Mouse (Mus musculus) embryonic facial prominence, embryonic 14.5 days (tissue): Measurements from ENCODE around the gene Fbln1. TPM values are rescaled to one million over a fixed set of nuclear protein-coding genes. Genes with fewer than 3 reads are reported as not detected.

Source experiments
- ATAC-seq: fragments of 200-750 bp; cut with Nextera tagmentation; 2 replicates; pipeline ENCODE4 v1.8.0; 2017; ENCODE audit warnings: low read depth, moderate number of reproducible peaks, moderate TSS enrichment
- DNase-seq: peaks from one replicate; pipeline ENCODE4 v3.0.0-alpha.2; 2015; ENCODE audit warnings: low spot score
- H3K27ac ChIP-seq: fragments of 300-500 bp; sonication (generic); replicated peaks from 2 replicates; pipeline ENCODE4 v1.5.1; 2014; ENCODE audit warnings: low read depth, mild to moderate bottlenecking, low read length, moderate library complexity
- H3K27me3 ChIP-seq: fragments of 300-500 bp; sonication (generic); replicated peaks from 2 replicates; pipeline ENCODE4 v1.6.1; 2014; ENCODE audit warnings: low read length; ENCODE audit not compliant: control insufficient read depth, insufficient read depth
- H3K36me3 ChIP-seq: fragments of 300-500 bp; sonication (generic); 2 replicates; pipeline ENCODE4 v1.6.1; 2014; ENCODE audit warnings: low read length, mixed read lengths; ENCODE audit not compliant: control insufficient read depth, insufficient read depth
- H3K4me1 ChIP-seq: fragments of 300-500 bp; sonication (generic); 2 replicates; pipeline ENCODE4 v1.6.1; 2014; ENCODE audit warnings: antibody characterized with exemption, low read length; ENCODE audit not compliant: control insufficient read depth, insufficient read depth
- H3K4me2 ChIP-seq: fragments of 300-500 bp; sonication (generic); 2 replicates; pipeline ENCODE4 v1.6.1; 2014; ENCODE audit warnings: low read depth, mild to moderate bottlenecking, low read length, moderate library complexity, mixed read lengths
- H3K4me3 ChIP-seq: fragments of 300-500 bp; sonication (generic); 2 replicates; pipeline ENCODE4 v1.5.1; 2014; ENCODE audit warnings: low read depth, mild to moderate bottlenecking, low read length
- H3K9ac ChIP-seq: fragments of 300-500 bp; sonication (generic); 2 replicates; pipeline ENCODE4 v1.6.1; 2014; ENCODE audit warnings: low read depth, mild to moderate bottlenecking, low read length, moderate library complexity, mixed read lengths
- H3K9me3 ChIP-seq: fragments of 300-500 bp; sonication (generic); 2 replicates; pipeline ENCODE4 v1.6.1; 2016; ENCODE audit warnings: low read length; ENCODE audit not compliant: control insufficient read depth
- WGBS: fragments of 180-500 bp; shearing (Covaris S2); extraction: QIAGEN DNeasy Blood & Tissue Kit; methylation state at CpG from one replicate; pipeline ENCODE4 v1.1.7; 2014; 5-methylcytosine and 5-hydroxymethylcytosine counted together
- polyA plus RNA-seq: library from polyadenylated mRNA; unstranded; fragments of >200 nt; fragmentation: Nextera tagmentation; extraction: Ambion mirVana; gene quantifications from 2 replicates; pipeline ENCODE4 v1.2.1, GENCODE M21; 2014

Fbln1 gene
- polyA plus RNA-seq, 1 experiment from 2014 or later: 235 TPM

- Histone ChIP-seq H3K4me1 (peaks cover 5% of the 10 kb centered on the region; the same call in 1 of the 2 replicates), H3K9ac (no peak overlapping the region), H3K9me3 (no peaks in the 10 kb centered on the region), H3K36me3 (peaks cover 12% of the 10 kb centered on the region; the same call in 1 of the 2 replicates), H3K4me3 (no peak overlapping the region), H3K27me3 (no peaks in the 10 kb centered on the region), H3K4me2 (no peak overlapping the region), H3K27ac (no peak overlapping the region; the same call in 1 of the 2 replicates)
- WGBS: 29% methylated on average over 10 of the region's 11 CpGs
- ATAC-seq (peak; percentile 63; the same call in 1 of the 2 replicates), DNase-seq (peak; percentile 75)
These were observed 67.2 kb downstream of the Fbln1 start for GRCm38 (mm10) chr15:85272988-85273387.

GRCm38 (mm10) chr15:85277221-85277620 is 71.5 kb downstream of the Fbln1 start:
- WGBS: 82% methylated on average over 8 of the region's 8 CpGs
- no peak for ATAC-seq

GRCm38 (mm10) chr15:85278986-85279385 is 73.2 kb downstream of the Fbln1 start:
- DNase-seq (no peak), ATAC-seq (peak; percentile 24; the same call in 1 of the 2 replicates)
- Histone ChIP-seq H3K4me2 (no peak overlapping the region), H3K36me3 (peaks cover 8% of the 10 kb centered on the region; the same call in 1 of the 2 replicates), H3K9ac (no peak overlapping the region), H3K4me3 (no peak overlapping the region), H3K27ac (no peak overlapping the region), H3K4me1 (no peaks in the 10 kb centered on the region), H3K9me3 (no peaks in the 10 kb centered on the region), H3K27me3 (no peaks in the 10 kb centered on the region)
- 84% methylated on average over 5 of the region's 5 CpGs for whole genome bisulfite sequencing

More at GRCm38 (mm10) chr15:85277221-85277620, 71.5 kb downstream of the Fbln1 start:
- Histone ChIP-seq H3K27me3 (no peaks in the 10 kb centered on the region), H3K4me1 (peaks cover 5% of the 10 kb centered on the region; the same call in 1 of the 2 replicates), H3K9ac (no peak overlapping the region), H3K27ac (peak overlapping the region; percentile 5; the same call in 1 of the 2 replicates), H3K4me3 (no peak overlapping the region), H3K9me3 (no peaks in the 10 kb centered on the region), H3K4me2 (no peak overlapping the region), H3K36me3 (peaks cover 14% of the 10 kb centered on the region; the same call in 1 of the 2 replicates)
- peak; percentile 48 for DNase-seq

- 81% methylated on average over 5 of the region's 5 CpGs for WGBS
- no peak overlapping the region for H3K27ac ChIP-seq
- no peak for ATAC-seq
- H3K4me3 ChIP-seq: no peak overlapping the region
- no peak overlapping the region for H3K9ac ChIP-seq
- H3K27me3 ChIP-seq: no peaks in the 10 kb centered on the region
- H3K4me2 ChIP-seq: no peak overlapping the region
- H3K4me1 ChIP-seq: no peaks in the 10 kb centered on the region
- H3K36me3 ChIP-seq: peaks cover 11% of the 10 kb centered on the region; the same call in 1 of the 2 replicates
- DNase-seq: no peak
- no peaks in the 10 kb centered on the region for H3K9me3 ChIP-seq
These were observed 76.3 kb downstream of the Fbln1 start for GRCm38 (mm10) chr15:85282021-85282420.

GRCm38 (mm10) chr15:85284651-85285050 is 78.9 kb downstream of the Fbln1 start:
- no peak for DNase-seq
- Histone ChIP-seq H3K36me3 (0 out of 2 replicates have a peak, but pooled peaks cover 9% of the 10 kb centered on the region), H3K4me3 (no peak overlapping the region), H3K4me2 (no peak overlapping the region), H3K9me3 (no peaks in the 10 kb centered on the region), H3K27me3 (no peaks in the 10 kb centered on the region), H3K27ac (no peak overlapping the region), H3K4me1 (no peaks in the 10 kb centered on the region), H3K9ac (no peak overlapping the region)
- 89% methylated on average over 6 of the region's 6 CpGs for WGBS
- no peak for ATAC-seq

GRCm38 (mm10) chr15:85294632-85295031 is 88.9 kb downstream of the Fbln1 start:
- ATAC-seq (no peak), DNase-seq (no peak)
- Histone ChIP-seq H3K27me3 (no peaks in the 10 kb centered on the region), H3K9ac (no peak overlapping the region), H3K4me2 (no peak overlapping the region), H3K4me1 (0 out of 2 replicates have a peak, but pooled peaks cover 2% of the 10 kb centered on the region), H3K27ac (no peak overlapping the region), H3K4me3 (no peak overlapping the region), H3K9me3 (no peaks in the 10 kb centered on the region), H3K36me3 (no peaks in the 10 kb centered on the region)
- WGBS: 78% methylated on average over 3 of the region's 3 CpGs

- no peaks in the 10 kb centered on the region for H3K27me3 ChIP-seq
- H3K36me3 ChIP-seq: no peaks in the 10 kb centered on the region
- no peak overlapping the region for H3K4me2 ChIP-seq
- H3K9me3 ChIP-seq: no peaks in the 10 kb centered on the region
- H3K27ac ChIP-seq: no peak overlapping the region
- no peak for ATAC-seq
- no peak overlapping the region for H3K4me3 ChIP-seq
- H3K9ac ChIP-seq: no peak overlapping the region
- H3K4me1 ChIP-seq: 0 out of 2 replicates have a peak, but pooled peaks cover 2% of the 10 kb centered on the region
- WGBS: 48% methylated on average over 8 of the region's 8 CpGs
- DNase-seq: no peak
These were observed 89.8 kb downstream of the Fbln1 start for GRCm38 (mm10) chr15:85295544-85295943.

- no peak for ATAC-seq
- Histone ChIP-seq H3K4me2 (no peak overlapping the region), H3K9ac (no peak overlapping the region), H3K4me1 (0 out of 2 replicates have a peak, but pooled peaks cover 2% of the 10 kb centered on the region), H3K27ac (no peak overlapping the region), H3K9me3 (no peaks in the 10 kb centered on the region), H3K4me3 (no peak overlapping the region), H3K27me3 (no peaks in the 10 kb centered on the region), H3K36me3 (no peaks in the 10 kb centered on the region)
- DNase-seq: no peak
- 28% methylated on average over 2 of the region's 2 CpGs for WGBS
These were observed 90.2 kb downstream of the Fbln1 start for GRCm38 (mm10) chr15:85295977-85296376.

- Histone ChIP-seq H3K27me3 (no peaks in the 10 kb centered on the region), H3K4me1 (0 out of 2 replicates have a peak, but pooled peaks cover 2% of the 10 kb centered on the region), H3K4me2 (no peak overlapping the region), H3K4me3 (no peak overlapping the region), H3K27ac (no peak overlapping the region), H3K9me3 (no peaks in the 10 kb centered on the region), H3K36me3 (no peaks in the 10 kb centered on the region), H3K9ac (no peak overlapping the region)
- DNase-seq (no peak), ATAC-seq (no peak)
- 84% methylated on average over 3 of the region's 3 CpGs for WGBS
These were observed 90.8 kb downstream of the Fbln1 start for GRCm38 (mm10) chr15:85296538-85296937.
